Mouse (Mus musculus) liver, embryonic 14.5 days (tissue): ENCODE measurements around the gene Qpctl.

Experiments
- CTCF ChIP-seq: IDR thresholded peaks from 2 replicates; pipeline ENCODE4 v1.5.1; 2016; ENCODE audit warnings: antibody characterized with exemption, low read depth, control low read depth
- EP300 ChIP-seq: IDR thresholded peaks from 2 replicates; pipeline ENCODE4 v1.6.1; 2016; ENCODE audit warnings: antibody characterized with exemption, low read depth

- TF ChIP-seq CTCF (0 out of 2 replicates have a peak, but pooled peaks have one; percentile 9), EP300 (no peak)
Measured at GRCm38 (mm10) chr7:19180862-19181429, 31.9 kb upstream of the Qpctl start.
